Mouse (Mus musculus) hindbrain, embryonic 13.5 days (tissue): Measurements from ENCODE around the gene Ccdc74a. TPM values are rescaled to one million over a fixed set of nuclear protein-coding genes. Genes with fewer than 3 reads are reported as not detected.
A peak's percentile ranks its signal among the peaks of the same experiment; 100 is the strongest.
"Not testable (repeated sequence)": the region's sequence is repeated elsewhere in the genome, so short reads cannot be mapped to it uniquely, and the experiment has no call there.

Experiments used
- ATAC-seq: fragments of 200-750 bp; cut with Nextera tagmentation; 2 replicates; pipeline ENCODE4 v1.8.0; 2017; ENCODE audit warnings: moderate TSS enrichment; ENCODE audit not compliant: low FRiP score
- H3K27ac ChIP-seq: fragments of 300-500 bp; sonication (generic); 2 replicates; pipeline ENCODE4 v1.5.1; 2015; ENCODE audit warnings: inconsistent platforms, mild to moderate bottlenecking, moderate library complexity
- H3K27me3 ChIP-seq: fragments of 300-500 bp; sonication (generic); 2 replicates; pipeline ENCODE4 v1.6.1; 2015; ENCODE audit warnings: mild to moderate bottlenecking, inconsistent platforms
- H3K36me3 ChIP-seq: fragments of 300-500 bp; sonication (generic); 2 replicates; pipeline ENCODE4 v1.6.1; 2015; ENCODE audit warnings: mild to moderate bottlenecking, inconsistent platforms
- H3K4me1 ChIP-seq: fragments of 300-500 bp; sonication (generic); replicated peaks from 2 replicates; pipeline ENCODE4 v1.6.1; 2015; ENCODE audit warnings: inconsistent platforms
- H3K4me2 ChIP-seq: fragments of 300-500 bp; sonication (generic); 2 replicates; pipeline ENCODE4 v1.6.1; 2015; ENCODE audit warnings: inconsistent platforms, mild to moderate bottlenecking, moderate library complexity
- H3K4me3 ChIP-seq: fragments of 300-500 bp; sonication (generic); 2 replicates; pipeline ENCODE4 v1.5.1; 2015; ENCODE audit warnings: mild to moderate bottlenecking, inconsistent platforms
- H3K9ac ChIP-seq: fragments of 300-500 bp; sonication (generic); 2 replicates; pipeline ENCODE4 v1.6.1; 2015; ENCODE audit warnings: mild to moderate bottlenecking, inconsistent platforms
- H3K9me3 ChIP-seq: fragments of 300-500 bp; sonication (generic); 2 replicates; pipeline ENCODE4 v1.6.1; 2016; ENCODE audit warnings: inconsistent platforms
- WGBS: fragments of 180-500 bp; shearing (Covaris S2); methylation state at CpG from one replicate; pipeline ENCODE4 v1.1.7; 2015; 5-methylcytosine and 5-hydroxymethylcytosine counted together
- polyA plus RNA-seq: library from polyadenylated mRNA; unstranded; fragments of >200 nt; fragmentation: Nextera tagmentation; extraction: Ambion mirVana; gene quantifications from 2 replicates; pipeline ENCODE4 v1.2.1, GENCODE M21; 2015

Ccdc74a gene
- polyA plus RNA-seq, result 7.0 and 7.8 TPM in 2 replicates

- Histone ChIP-seq H3K4me2 (peak within 1 kb of the TSS; percentile 87), H3K27ac (peak within 1 kb of the TSS; percentile 69), H3K27me3 (0 out of 2 replicates have a peak, but pooled peaks cover 4% of the 10 kb centered on the region), H3K4me3 (peak within 1 kb of the TSS; percentile 62), H3K4me1 (peaks cover 19% of the 10 kb centered on the region), H3K9ac (peak within 1 kb of the TSS; percentile 84), H3K36me3 (peaks cover 62% of the 10 kb centered on the region), H3K9me3 (no peaks in the 10 kb centered on the region)
- peak; percentile 94 for ATAC-seq
- 2% methylated on average over 65 of the region's 65 CpGs for WGBS
Measured at GRCm38 (mm10) chr16:17646310-17647114, at the start of gene Ccdc74a. Gene Ccdc74a (plus strand): TSS chr16:17646470.

- H3K27ac ChIP-seq, result no peak overlapping the region
- 68% methylated on average over 3 of the region's 3 CpGs for WGBS
- H3K4me1 ChIP-seq, result no peaks in the 10 kb centered on the region
- H3K36me3 ChIP-seq, result no peaks in the 10 kb centered on the region
- H3K9ac ChIP-seq, result no peak overlapping the region
- no peak overlapping the region for H3K4me2 ChIP-seq
- H3K4me3 ChIP-seq, result no peak overlapping the region
- no peaks in the 10 kb centered on the region for H3K9me3 ChIP-seq
- ATAC-seq, result no peak
- no peaks in the 10 kb centered on the region for H3K27me3 ChIP-seq
Measured at GRCm38 (mm10) chr16:17600944-17601562, 45.2 kb upstream of the Ccdc74a start.

GRCm38 (mm10) chr16:17604941-17605340, 41.3 kb upstream of the Ccdc74a start:
- H3K4me1 ChIP-seq, result no peaks in the 10 kb centered on the region
- ATAC-seq, result no peak
- no peaks in the 10 kb centered on the region for H3K36me3 ChIP-seq
- H3K4me2 ChIP-seq, result no peak overlapping the region
- H3K27ac ChIP-seq, result no peak overlapping the region
- no peak overlapping the region for H3K4me3 ChIP-seq
- no peak overlapping the region for H3K9ac ChIP-seq
- no peaks in the 10 kb centered on the region for H3K9me3 ChIP-seq
- 66% methylated on average over 4 of the region's 4 CpGs for WGBS
- no peaks in the 10 kb centered on the region for H3K27me3 ChIP-seq

- Histone ChIP-seq H3K9ac (no peak overlapping the region), H3K4me3 (no peak overlapping the region), H3K9me3 (no peaks in the 10 kb centered on the region), H3K4me2 (no peak overlapping the region), H3K4me1 (no peaks in the 10 kb centered on the region), H3K27ac (no peak overlapping the region), H3K27me3 (no peaks in the 10 kb centered on the region), H3K36me3 (no peaks in the 10 kb centered on the region)
- 78% methylated on average over 5 of the region's 5 CpGs for WGBS
- no peak for ATAC-seq
Measured at GRCm38 (mm10) chr16:17605684-17606083, 40.6 kb upstream of the Ccdc74a start.

GRCm38 (mm10) chr16:17611383-17611782, 34.9 kb upstream of the Ccdc74a start:
- 67% methylated on average over 4 of the region's 4 CpGs for WGBS
- H3K9ac ChIP-seq, result no peak overlapping the region
- no peak for ATAC-seq

GRCm38 (mm10) chr16:17614740-17615139, 31.5 kb upstream of the Ccdc74a start:
- not testable (repeated sequence) for ATAC-seq, H3K27ac ChIP-seq, H3K9ac ChIP-seq, H3K4me3 ChIP-seq, H3K27me3 ChIP-seq, H3K9me3 ChIP-seq, H3K4me2 ChIP-seq, H3K4me1 ChIP-seq, H3K36me3 ChIP-seq
- 92% methylated on average over 6 of the region's 6 CpGs for WGBS

More at GRCm38 (mm10) chr16:17611383-17611782, 34.9 kb upstream of the Ccdc74a start:
- Histone ChIP-seq H3K27me3 (no peaks in the 10 kb centered on the region), H3K9me3 (no peaks in the 10 kb centered on the region), H3K4me2 (no peak overlapping the region), H3K27ac (no peak overlapping the region), H3K36me3 (no peaks in the 10 kb centered on the region), H3K4me3 (no peak overlapping the region), H3K4me1 (no peaks in the 10 kb centered on the region)

GRCm38 (mm10) chr16:17616212-17616611, 30.1 kb upstream of the Ccdc74a start:
- Histone ChIP-seq H3K36me3 (no peaks in the 10 kb centered on the region), H3K27me3 (0 out of 2 replicates have a peak, but pooled peaks cover 3% of the 10 kb centered on the region), H3K9ac (no peak overlapping the region), H3K9me3 (no peaks in the 10 kb centered on the region), H3K4me3 (no peak overlapping the region), H3K4me1 (peaks cover 14% of the 10 kb centered on the region), H3K27ac (no peak overlapping the region), H3K4me2 (no peak overlapping the region)
- WGBS, result 90% methylated on average over 5 of the region's 5 CpGs
- no peak for ATAC-seq

GRCm38 (mm10) chr16:17617922-17618565, 28.2 kb upstream of the Ccdc74a start:
- H3K4me1 ChIP-seq, result peaks cover 14% of the 10 kb centered on the region
- no peak overlapping the region for H3K27ac ChIP-seq
- no peak overlapping the region for H3K4me3 ChIP-seq
- no peak overlapping the region for H3K4me2 ChIP-seq
- H3K9me3 ChIP-seq, result no peaks in the 10 kb centered on the region
- ATAC-seq, result no peak
- H3K36me3 ChIP-seq, result peaks cover 14% of the 10 kb centered on the region
- no peak overlapping the region for H3K9ac ChIP-seq
- H3K27me3 ChIP-seq, result 0 out of 2 replicates have a peak, but pooled peaks cover 3% of the 10 kb centered on the region
- 17% methylated on average over 13 of the region's 13 CpGs for whole genome bisulfite sequencing

GRCm38 (mm10) chr16:17619198-17620105, 26.8 kb upstream of the Ccdc74a start, which contains the start of gene Smpd4:
Gene Smpd4 (plus strand): TSS chr16:17619354.
- Histone ChIP-seq H3K4me1 (peaks cover 14% of the 10 kb centered on the region), H3K27me3 (0 out of 2 replicates have a peak, but pooled peaks cover 3% of the 10 kb centered on the region), H3K4me3 (peak within 1 kb of the TSS; percentile 94), H3K27ac (0 out of 2 replicates have a peak within 1 kb of the TSS, but pooled peaks have one; percentile 58), H3K4me2 (peak within 1 kb of the TSS; percentile 91), H3K36me3 (peaks cover 24% of the 10 kb centered on the region), H3K9me3 (no peaks in the 10 kb centered on the region), H3K9ac (peak within 1 kb of the TSS; percentile 93)
- WGBS, result 4% methylated on average over 60 of the region's 60 CpGs
- ATAC-seq, result peak; percentile 84

GRCm38 (mm10) chr16:17621936-17622335, 24.3 kb upstream of the Ccdc74a start:
- Histone ChIP-seq H3K27me3 (0 out of 2 replicates have a peak, but pooled peaks cover 3% of the 10 kb centered on the region), H3K4me3 (no peak overlapping the region), H3K4me2 (no peak overlapping the region), H3K27ac (no peak overlapping the region), H3K9ac (no peak overlapping the region), H3K4me1 (peaks cover 14% of the 10 kb centered on the region), H3K36me3 (peaks cover 40% of the 10 kb centered on the region), H3K9me3 (no peaks in the 10 kb centered on the region)
- no peak for ATAC-seq
- WGBS, result 100% methylated on average over 1 of the region's 1 CpGs

- Histone ChIP-seq H3K27me3 (no peaks in the 10 kb centered on the region), H3K9ac (no peak overlapping the region), H3K4me2 (no peak overlapping the region), H3K9me3 (no peaks in the 10 kb centered on the region), H3K4me1 (peaks cover 3% of the 10 kb centered on the region; the same call in 1 of the 2 replicates), H3K4me3 (no peak overlapping the region), H3K27ac (no peak overlapping the region), H3K36me3 (peaks cover 77% of the 10 kb centered on the region)
- 73% methylated on average over 8 of the region's 8 CpGs for WGBS
- no peak for ATAC-seq
Measured at GRCm38 (mm10) chr16:17625488-17626268, 20.6 kb upstream of the Ccdc74a start.
